15 mouse cellular contexts compared by ENCODE assay signal in genomic region chr10:95624007-95624406, GRCm38 (mm10). TPM values are rescaled to one million over a fixed set of nuclear protein-coding genes. Genes with fewer than 3 reads are reported as not detected.
DNase-seq lines count a peak whose midpoint lies in the region; ATAC-seq and TF ChIP-seq lines count a peak whose summit lies in the region.
"Had no signal": no experiment of that assay in that cellular context is flagged by ENCODE, and none has a peak within 500 bp of the region (broad histone marks: within the 10 kb centered on the region; RNA-seq: fewer than 3 reads in every experiment).

No protein-coding gene starts in this region.

- H3K4me3 ChIP-seq in hindbrain, embryonic 11.5 days (ENCODE audit: low read depth, low read length), result no peak overlapping the region
- H3K4me3 ChIP-seq in hindbrain, embryonic 16.5 days (ENCODE audit: low read length), result no peak overlapping the region
- H3K4me3 ChIP-seq in lung, embryonic 14.5 days (ENCODE audit: low read depth, low read length), result no peak overlapping the region
- no peak overlapping the region for H3K4me3 ChIP-seq in lung, adult 2 months (replicated peaks; ENCODE audit: extremely low read depth, low read depth, low read length)
- H3K4me3 ChIP-seq in liver, postnatal 0 days (ENCODE audit: low read depth, low read length), result no peak overlapping the region
- H3K4me3 ChIP-seq: embryonic facial prominence, embryonic 15.5 days; lung, embryonic 15.5 days; midbrain, embryonic 12.5 days had no signal

- 35% methylated on average over 5 of the region's 5 CpGs for WGBS in hindbrain, embryonic 11.5 days
- 30% methylated on average over 5 of the region's 5 CpGs for WGBS in hindbrain, embryonic 16.5 days
- 50% methylated on average over 5 of the region's 5 CpGs for WGBS in lung, embryonic 14.5 days
- WGBS in lung, adult 2 months, result 45% methylated on average over 5 of the region's 5 CpGs
- WGBS in liver, postnatal 0 days (ENCODE audit: insufficient replicate concordance), result 63% methylated on average over 5 of the region's 5 CpGs

- TF ChIP-seq POLR2A in lung, adult 2 months (IDR thresholded peaks at IDR 0.05; ENCODE audit: borderline replicate concordance, extremely low read depth, low read depth, low read length), result no peak

- ATAC-seq in hindbrain, embryonic 11.5 days (ENCODE audit: low FRiP score), result no peak
- ATAC-seq in hindbrain, embryonic 16.5 days, result no peak
- ATAC-seq in lung, embryonic 14.5 days (ENCODE audit: insufficient read depth), result peak; percentile 28
- no peak for ATAC-seq in liver, postnatal 0 days
- no peak for ATAC-seq in inflammation-experienced regulatory T-cells, adult 6 months
- ATAC-seq: activated CD4-positive, CD25-positive, alpha-beta regulatory T cell, adult 4 months had no signal

- no peak overlapping the region for H3K9ac ChIP-seq in hindbrain, embryonic 11.5 days (ENCODE audit: low read depth, low read length)
- H3K9ac ChIP-seq in hindbrain, embryonic 16.5 days (ENCODE audit: low read depth, low read length), result no peak overlapping the region
- H3K9ac ChIP-seq in lung, embryonic 14.5 days, result no peak overlapping the region
- no peak overlapping the region for H3K9ac ChIP-seq in liver, postnatal 0 days (replicated peaks)
- H3K9ac ChIP-seq: embryonic facial prominence, embryonic 15.5 days; lung, embryonic 15.5 days; midbrain, embryonic 12.5 days had no signal

- peak; percentile 27 for DNase-seq in hindbrain, embryonic 11.5 days (ENCODE audit: low spot score)
- DNase-seq in lung, embryonic 14.5 days, result no peak
- DNase-seq in lung, adult 2 months, result no peak
- DNase-seq in embryo, embryonic 10.5 days (ENCODE audit: low spot score), result peak; percentile 40
- no peak for DNase-seq in liver, postnatal 0 days
- DNase-seq: cerebellum, adult 9-10 months had no signal

- no peak for TF ChIP-seq CTCF in lung, embryonic 14.5 days (IDR thresholded peaks at IDR 0.05; ENCODE audit: low read depth)
- TF ChIP-seq CTCF in lung, adult 2 months (IDR thresholded peaks at IDR 0.05; ENCODE audit: insufficient read depth, low read length), result no peak
- no peak for TF ChIP-seq CTCF in liver, postnatal 0 days (IDR thresholded peaks at IDR 0.05; ENCODE audit: low read depth)

- no peak for TF ChIP-seq EP300 in liver, postnatal 0 days (IDR thresholded peaks at IDR 0.05; ENCODE audit: low read depth)

- no peaks in the 10 kb centered on the region for H3K27me3 ChIP-seq in hindbrain, embryonic 11.5 days (ENCODE audit: control insufficient read depth, insufficient read depth, low read length)
- no peaks in the 10 kb centered on the region for H3K27me3 ChIP-seq in hindbrain, embryonic 16.5 days (replicated peaks; ENCODE audit: control insufficient read depth, insufficient read depth, low read length)
- no peaks in the 10 kb centered on the region for H3K27me3 ChIP-seq in lung, embryonic 14.5 days (ENCODE audit: insufficient read depth, low read length)
- no peaks in the 10 kb centered on the region for H3K27me3 ChIP-seq in liver, postnatal 0 days (ENCODE audit: insufficient read depth, low read length)
- H3K27me3 ChIP-seq: embryonic facial prominence, embryonic 15.5 days; lung, embryonic 15.5 days; midbrain, embryonic 12.5 days had no signal

- H3K4me1 ChIP-seq in hindbrain, embryonic 11.5 days (replicated peaks; ENCODE audit: control insufficient read depth, insufficient read depth, low read length), result peaks cover 2% of the 10 kb centered on the region; the same call in 1 of the 2 replicates
- peaks cover 6% of the 10 kb centered on the region; the same call in 1 of the 2 replicates for H3K4me1 ChIP-seq in hindbrain, embryonic 16.5 days (ENCODE audit: control insufficient read depth, insufficient read depth, low read depth, low read length)
- H3K4me1 ChIP-seq in lung, embryonic 14.5 days (ENCODE audit: insufficient read depth), result peaks cover 9% of the 10 kb centered on the region; the same call in 1 of the 2 replicates
- H3K4me1 ChIP-seq in lung, adult 2 months (ENCODE audit: control insufficient read depth, insufficient read depth, low read length), result peaks cover 2% of the 10 kb centered on the region; the same call in 1 of the 2 replicates
- H3K4me1 ChIP-seq in liver, postnatal 0 days (ENCODE audit: insufficient read depth), result peaks cover 5% of the 10 kb centered on the region; the same call in 1 of the 2 replicates
- H3K4me1 ChIP-seq: embryonic facial prominence, embryonic 15.5 days had no signal

- no peaks in the 10 kb centered on the region for H3K36me3 ChIP-seq in hindbrain, embryonic 11.5 days (ENCODE audit: control insufficient read depth, insufficient read depth, low read length)
- H3K36me3 ChIP-seq in hindbrain, embryonic 16.5 days (ENCODE audit: control insufficient read depth, insufficient read depth, low read length), result no peaks in the 10 kb centered on the region
- no peaks in the 10 kb centered on the region for H3K36me3 ChIP-seq in lung, embryonic 14.5 days (ENCODE audit: insufficient read depth)
- H3K36me3 ChIP-seq in liver, postnatal 0 days (replicated peaks; ENCODE audit: insufficient read depth, low read length), result no peaks in the 10 kb centered on the region
- H3K36me3 ChIP-seq: embryonic facial prominence, embryonic 15.5 days; lung, embryonic 15.5 days; midbrain, embryonic 12.5 days had no signal

- no peak overlapping the region for H3K27ac ChIP-seq in hindbrain, embryonic 11.5 days (ENCODE audit: low read depth, low read length)
- H3K27ac ChIP-seq in hindbrain, embryonic 16.5 days (ENCODE audit: low read depth, low read length), result no peak overlapping the region
- H3K27ac ChIP-seq in lung, embryonic 14.5 days (ENCODE audit: low read depth), result no peak overlapping the region
- peak overlapping the region; percentile 78 for H3K27ac ChIP-seq in liver, postnatal 0 days (ENCODE audit: low read depth)
- H3K27ac ChIP-seq: embryonic facial prominence, embryonic 15.5 days; lung, embryonic 15.5 days; midbrain, embryonic 12.5 days had no signal

- H3K4me2 ChIP-seq in hindbrain, embryonic 11.5 days (replicated peaks; ENCODE audit: low read depth, low read length), result no peak overlapping the region
- H3K4me2 ChIP-seq in hindbrain, embryonic 16.5 days (ENCODE audit: low read length), result no peak overlapping the region
- no peak overlapping the region for H3K4me2 ChIP-seq in lung, embryonic 14.5 days
- H3K4me2 ChIP-seq in liver, postnatal 0 days (ENCODE audit: low read depth, low read length), result no peak overlapping the region
- H3K4me2 ChIP-seq: embryonic facial prominence, embryonic 15.5 days; lung, embryonic 15.5 days; midbrain, embryonic 12.5 days had no signal

- no peaks in the 10 kb centered on the region for H3K9me3 ChIP-seq in hindbrain, embryonic 11.5 days (ENCODE audit: control insufficient read depth, low read length)
- no peaks in the 10 kb centered on the region for H3K9me3 ChIP-seq in hindbrain, embryonic 16.5 days (ENCODE audit: control insufficient read depth, low read length)
- H3K9me3 ChIP-seq in lung, embryonic 14.5 days (ENCODE audit: low read depth, low read length), result no peaks in the 10 kb centered on the region
- no peaks in the 10 kb centered on the region for H3K9me3 ChIP-seq in liver, postnatal 0 days (ENCODE audit: low read length)
- H3K9me3 ChIP-seq: embryonic facial prominence, embryonic 15.5 days; lung, embryonic 15.5 days; midbrain, embryonic 12.5 days had no signal

RNA-seq across cellular contexts. Expression of gene Anapc15-ps, which starts 49.2 kb away (rescaled TPM):
- not detected in 2 replicates for polyA plus RNA-seq in hindbrain, embryonic 11.5 days (2014; fragmentation: Nextera tagmentation; extraction: Ambion mirVana)
- polyA plus RNA-seq in hindbrain, embryonic 16.5 days (2015; fragmentation: Nextera tagmentation; extraction: Ambion mirVana), result 0.95 TPM in 1 of 2 replicates, not detected in the other
- polyA plus RNA-seq in lung, embryonic 14.5 days (2014; fragmentation: Nextera tagmentation; extraction: Ambion mirVana), result not detected in 2 replicates
- polyA plus RNA-seq in lung, adult 2 months (2012; rRNA removed), result not detected in 2 replicates
- polyA plus RNA-seq in liver, postnatal 0 days (2015; fragmentation: Nextera tagmentation; extraction: Ambion mirVana), result not detected in 2 replicates
- not detected for polyA plus RNA-seq in inflammation-experienced regulatory T-cells, adult 6 months (2017; shearing (Covaris generic))
- polyA plus RNA-seq: activated CD4-positive, CD25-positive, alpha-beta regulatory T cell, adult 4 months; embryonic facial prominence, embryonic 15.5 days; intestine, embryonic 14.5 days; midbrain, embryonic 12.5 days; neural tube, embryonic 11.5 days; spleen, adult 2 months had no signal

Comparison
In these comparisons a context has a peak if more than half of its experiments do, and no peak if none do; other contexts are left out.
1. DNase-seq: peak in hindbrain, embryonic 11.5 days (single experiment) and embryo, embryonic 10.5 days (single experiment); none in lung, embryonic 14.5 days (single experiment), lung, adult 2 months (single experiment) and liver, postnatal 0 days (single experiment).